Mouse (Mus musculus): ENCODE results near the gene Cntrl. TPM values are rescaled to one million over a fixed set of nuclear protein-coding genes. Genes with fewer than 3 reads are reported as not detected.

Cntrl gene
- total RNA-seq, 2 experiments from 2014 or later, result 7.7 to 11.4 TPM

- no peak for DNase-seq (ENCODE audit: low spot score in 2 of 2)
Observed at GRCm38 (mm10) chr2:35172246-35172645, 63.0 kb downstream of the Cntrl start.

GRCm38 (mm10) chr2:35173666-35174065 is 64.4 kb downstream of the Cntrl start:
- DNase-seq (ENCODE audit: low spot score in 2 of 2), result no peak

GRCm38 (mm10) chr2:35174100-35174499 is 64.8 kb downstream of the Cntrl start:
- no peak for DNase-seq (ENCODE audit: low spot score in 2 of 2)

GRCm38 (mm10) chr2:35175281-35176065 is 66.2 kb downstream of the Cntrl start:
- DNase-seq (ENCODE audit: low spot score in 2 of 2), result no peak

- no peak for DNase-seq (ENCODE audit: low spot score in 2 of 2)
Observed at GRCm38 (mm10) chr2:35178153-35178552, 68.9 kb downstream of the Cntrl start.

GRCm38 (mm10) chr2:35183115-35183673 is 73.9 kb downstream of the Cntrl start:
- no peak for DNase-seq (ENCODE audit: low spot score in 2 of 2)

- no peak for DNase-seq (ENCODE audit: low spot score in 2 of 2)
Observed at GRCm38 (mm10) chr2:35188929-35189328, 79.6 kb downstream of the Cntrl start.

- DNase-seq (ENCODE audit: low spot score in 2 of 2), result no peak
Observed at GRCm38 (mm10) chr2:35193976-35194375, 84.7 kb downstream of the Cntrl start.

- DNase-seq (ENCODE audit: low spot score in 2 of 2), result no peak
Observed at GRCm38 (mm10) chr2:35195626-35196544, 86.6 kb downstream of the Cntrl start.

GRCm38 (mm10) chr2:35199541-35199940 is 90.2 kb downstream of the Cntrl start:
- no peak for DNase-seq (ENCODE audit: low spot score in 2 of 2)

- DNase-seq (ENCODE audit: low spot score in 2 of 2), result peak; percentile 52 to 57
Observed at GRCm38 (mm10) chr2:35199971-35200897, 90.9 kb downstream of the Cntrl start.

- peak; percentile 99 for DNase-seq (ENCODE audit: low spot score in 2 of 2)
Observed at GRCm38 (mm10) chr2:35200898-35201668, 91.8 kb downstream of the Cntrl start, which contains the start of gene Rab14. Gene Rab14 (minus strand): TSS chr2:35201120.

GRCm38 (mm10) chr2:35203729-35204128 is 94.4 kb downstream of the Cntrl start:
- DNase-seq (ENCODE audit: low spot score in 2 of 2), result no peak

GRCm38 (mm10) chr2:35206761-35207160 is 97.5 kb downstream of the Cntrl start:
- DNase-seq (ENCODE audit: low spot score in 2 of 2), result no peak

- DNase-seq (ENCODE audit: low spot score in 2 of 2), result no peak
Observed at GRCm38 (mm10) chr2:35208054-35208453, 98.8 kb downstream of the Cntrl start.

GRCm38 (mm10) chr2:35208931-35209665 is 99.8 kb downstream of the Cntrl start:
- no peak for DNase-seq (ENCODE audit: low spot score in 2 of 2)

- peak in 1 of 2 experiments; percentile 1 for DNase-seq (ENCODE audit: low spot score in 2 of 2)
Observed at GRCm38 (mm10) chr2:35211681-35212080, 102.4 kb downstream of the Cntrl start.

GRCm38 (mm10) chr2:35213345-35213910 is 104.1 kb downstream of the Cntrl start:
- DNase-seq (ENCODE audit: low spot score in 2 of 2), result peak in 1 of 2 experiments; percentile 8
